Mouse (Mus musculus): ENCODE results near the gene Gm5129. TPM values are rescaled to one million over a fixed set of nuclear protein-coding genes. Genes with fewer than 3 reads are reported as not detected.
"Not testable (repeated sequence)": the region's sequence is repeated elsewhere in the genome, so short reads cannot be mapped to it uniquely, and the experiment has no call there.

Gm5129 gene
- 1 to 10 TPM in 2 of 4 experiments, not detected in 2; 1.6 to 2.2 TPM for total RNA-seq (2022)

- DNase-seq: peak; percentile 95
Observed at GRCm38 (mm10) chr5:29735557-29736061, at the start of gene Gm5129, which contains the start of gene Dnajb6. Gm5129 (minus strand) TSS chr5:29735936. Dnajb6 (plus strand) TSS chr5:29735688.

GRCm38 (mm10) chr5:29784906-29785305 is 49.2 kb upstream of the Gm5129 start:
- not testable (repeated sequence) for DNase-seq

- DNase-seq: no peak
Observed at GRCm38 (mm10) chr5:29782261-29782660, 46.5 kb upstream of the Gm5129 start.

GRCm38 (mm10) chr5:29779733-29780132 is 44.0 kb upstream of the Gm5129 start:
- DNase-seq: not testable (repeated sequence)

- DNase-seq: no peak
Observed at GRCm38 (mm10) chr5:29778029-29778428, 42.3 kb upstream of the Gm5129 start.

GRCm38 (mm10) chr5:29775437-29775836 is 39.7 kb upstream of the Gm5129 start:
- no peak for DNase-seq

- DNase-seq: no peak
Observed at GRCm38 (mm10) chr5:29773460-29774150, 37.9 kb upstream of the Gm5129 start.

GRCm38 (mm10) chr5:29772651-29773330 is 37.1 kb upstream of the Gm5129 start:
- DNase-seq: no peak

- no peak for DNase-seq
Observed at GRCm38 (mm10) chr5:29772038-29772437, 36.3 kb upstream of the Gm5129 start.

GRCm38 (mm10) chr5:29770935-29771334 is 35.2 kb upstream of the Gm5129 start:
- DNase-seq: no peak

GRCm38 (mm10) chr5:29759318-29759717 is 23.6 kb upstream of the Gm5129 start:
- no peak for DNase-seq

- DNase-seq: no peak
Observed at GRCm38 (mm10) chr5:29752894-29753293, 17.2 kb upstream of the Gm5129 start.

- DNase-seq: no peak
Observed at GRCm38 (mm10) chr5:29751306-29751705, 15.6 kb upstream of the Gm5129 start.

- DNase-seq: no peak
Observed at GRCm38 (mm10) chr5:29747661-29748060, 11.9 kb upstream of the Gm5129 start.

GRCm38 (mm10) chr5:29741093-29741492 is 5.4 kb upstream of the Gm5129 start:
- no peak for DNase-seq

- no peak for DNase-seq
Observed at GRCm38 (mm10) chr5:29740651-29741050, 4.9 kb upstream of the Gm5129 start.

GRCm38 (mm10) chr5:29738076-29738475 is 2.3 kb upstream of the Gm5129 start:
- DNase-seq: no peak

GRCm38 (mm10) chr5:29737471-29737870 is 1.7 kb upstream of the Gm5129 start:
- DNase-seq: no peak

GRCm38 (mm10) chr5:29736942-29737341 is 1.2 kb upstream of the Gm5129 start:
- DNase-seq: no peak

GRCm38 (mm10) chr5:29736073-29736900 is 551 bp upstream of the Gm5129 start:
- DNase-seq: peak; percentile 66

GRCm38 (mm10) chr5:29734831-29735510 is 765 bp downstream of the Gm5129 start:
- DNase-seq: no peak

GRCm38 (mm10) chr5:29726070-29726469 is 9.7 kb downstream of the Gm5129 start:
- DNase-seq: not testable (repeated sequence)
